Mouse (Mus musculus): ENCODE data around the gene Ggt6.
"Not testable (repeated sequence)": the region's sequence is repeated elsewhere in the genome, so short reads cannot be mapped to it uniquely, and the experiment has no call there.

DNA sequence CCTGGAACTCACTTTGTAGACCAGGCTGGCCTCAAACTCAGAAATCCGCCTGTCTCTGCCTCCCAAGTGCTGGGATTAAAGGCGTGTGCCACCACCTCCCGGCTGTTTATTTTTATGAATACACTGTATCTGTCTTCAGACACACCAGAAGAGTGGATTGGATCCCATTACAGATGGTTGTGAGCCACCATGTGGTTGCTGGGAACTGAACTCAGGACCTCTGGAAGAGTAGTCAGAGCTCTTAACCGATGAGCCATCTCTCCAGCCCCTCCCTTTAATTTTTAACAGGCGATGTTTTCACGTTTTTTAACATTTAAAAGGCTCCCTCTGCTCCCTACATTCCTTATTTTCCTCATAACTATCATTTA, 5.3 kb downstream of the Ggt6 start:
- not testable (repeated sequence) for TF ChIP-seq CTCF (IDR thresholded peaks at IDR 0.05; ENCODE audit: control insufficient read depth, insufficient read depth, insufficient read length); USF1 (IDR thresholded peaks at IDR 0.05; ENCODE audit: low read depth); CEBPB (IDR thresholded peaks at IDR 0.05; ENCODE audit: low read depth); FOSL1 (IDR thresholded peaks at IDR 0.05; ENCODE audit: insufficient read depth, low read length, poor library complexity, severe bottlenecking)

Data from C2C12 (cell line).